Mouse (Mus musculus): ENCODE data around the gene Dnttip1. TPM values are rescaled to one million over a fixed set of nuclear protein-coding genes. Genes with fewer than 3 reads are reported as not detected.

The Dnttip1 gene
- polyA plus RNA-seq, 1 experiment from 2014 or later = 60.0 TPM

DNA sequence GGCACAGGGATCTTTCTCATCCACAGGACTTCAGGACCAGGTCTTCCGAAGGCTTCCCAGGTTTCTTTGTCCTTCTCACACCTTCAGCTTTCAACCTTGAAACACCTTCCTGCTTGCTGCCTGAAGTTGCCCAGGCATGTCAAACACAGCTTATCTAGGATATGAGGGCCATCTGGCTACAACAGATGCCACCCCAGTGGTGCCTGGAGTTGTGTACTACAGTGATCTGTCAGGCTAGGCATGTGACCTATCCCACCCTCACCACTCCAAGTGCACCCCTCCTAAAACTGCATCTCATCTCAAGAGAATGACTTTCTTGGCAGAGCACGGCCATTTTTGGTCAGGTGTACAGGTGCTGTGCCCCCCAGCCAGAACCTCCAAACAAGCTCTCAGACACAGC lies 15.7 kb downstream of the Dnttip1 start:
- no peak overlapping the region for H3K4me2 ChIP-seq (ENCODE audit: low read length)
- H3K27me3 ChIP-seq (replicated peaks; ENCODE audit: control insufficient read depth, insufficient read depth, low read length) = no peaks in the 10 kb centered on the region
- no peak overlapping the region for H3K4me3 ChIP-seq (ENCODE audit: low read length)
- H3K9me3 ChIP-seq (ENCODE audit: control insufficient read depth, low read length) = no peaks in the 10 kb centered on the region
- peaks cover 46% of the 10 kb centered on the region for H3K36me3 ChIP-seq (ENCODE audit: control insufficient read depth, insufficient read depth, low read length)
- no peak overlapping the region for H3K27ac ChIP-seq (ENCODE audit: low read depth, low read length)
- peak; percentile 58; the same call in 1 of the 2 replicates for ATAC-seq
- H3K9ac ChIP-seq (ENCODE audit: low read depth, low read length) = no peak overlapping the region
- whole genome bisulfite sequencing = 86% methylated on average over 2 of the region's 2 CpGs
- H3K4me1 ChIP-seq (ENCODE audit: control insufficient read depth, insufficient read depth, low read depth, low read length) = no peaks in the 10 kb centered on the region

DNA sequence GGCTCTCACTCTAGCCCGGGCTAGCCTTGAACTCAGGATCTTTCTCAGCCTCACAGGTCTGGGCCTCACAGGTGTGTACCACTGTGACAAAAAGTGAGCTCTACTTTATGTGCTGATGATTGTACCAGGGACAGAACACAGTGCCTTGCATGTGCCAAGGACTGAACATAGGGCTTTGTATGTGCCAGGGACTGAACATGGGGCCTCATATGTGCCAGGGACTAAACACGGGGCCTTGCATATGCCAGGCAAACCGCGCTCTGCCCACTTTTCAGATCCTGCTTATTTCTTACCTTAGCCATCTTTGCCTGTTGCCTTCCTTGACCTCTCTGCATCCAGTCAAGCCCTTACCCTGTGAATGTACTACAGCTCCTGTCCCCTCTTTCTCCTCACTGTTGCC lies 16.2 kb downstream of the Dnttip1 start:
- Histone ChIP-seq H3K9ac (ENCODE audit: low read depth, low read length) (no peak overlapping the region), H3K4me1 (ENCODE audit: control insufficient read depth, insufficient read depth, low read depth, low read length) (no peaks in the 10 kb centered on the region), H3K27ac (ENCODE audit: low read depth, low read length) (no peak overlapping the region), H3K4me3 (ENCODE audit: low read length) (no peak overlapping the region), H3K27me3 (replicated peaks; ENCODE audit: control insufficient read depth, insufficient read depth, low read length) (no peaks in the 10 kb centered on the region), H3K9me3 (ENCODE audit: control insufficient read depth, low read length) (no peaks in the 10 kb centered on the region), H3K4me2 (ENCODE audit: low read length) (no peak overlapping the region), H3K36me3 (ENCODE audit: control insufficient read depth, insufficient read depth, low read length) (peaks cover 45% of the 10 kb centered on the region)
- 93% methylated on average over 4 of the region's 4 CpGs for WGBS
- no peak for ATAC-seq

DNA sequence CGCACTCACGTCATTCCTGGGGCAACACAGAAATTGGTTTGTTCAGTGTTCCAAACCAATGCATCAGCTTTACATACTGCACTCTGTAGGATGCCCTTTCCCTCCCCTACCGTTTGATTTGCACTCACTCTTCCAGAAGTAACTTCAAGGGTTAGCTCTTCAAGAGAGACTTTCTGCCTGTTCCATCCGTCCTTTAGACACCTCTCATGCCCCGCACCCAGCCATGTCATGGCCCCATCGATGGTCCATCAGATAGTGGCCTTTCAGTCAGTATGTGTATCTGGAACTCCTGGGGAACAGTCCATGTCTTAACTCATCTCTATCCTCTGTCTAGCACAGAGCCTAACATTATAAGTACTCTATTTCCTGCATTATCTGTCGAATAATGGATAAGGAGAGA lies 16.8 kb downstream of the Dnttip1 start:
- 92% methylated on average over 7 of the region's 7 CpGs for WGBS
- ATAC-seq = no peak
- Histone ChIP-seq H3K27me3 (replicated peaks; ENCODE audit: control insufficient read depth, insufficient read depth, low read length) (no peaks in the 10 kb centered on the region), H3K4me1 (ENCODE audit: control insufficient read depth, insufficient read depth, low read depth, low read length) (no peaks in the 10 kb centered on the region), H3K9ac (ENCODE audit: low read depth, low read length) (no peak overlapping the region), H3K27ac (ENCODE audit: low read depth, low read length) (no peak overlapping the region), H3K36me3 (ENCODE audit: control insufficient read depth, insufficient read depth, low read length) (peaks cover 46% of the 10 kb centered on the region), H3K9me3 (ENCODE audit: control insufficient read depth, low read length) (no peaks in the 10 kb centered on the region), H3K4me2 (ENCODE audit: low read length) (no peak overlapping the region), H3K4me3 (ENCODE audit: low read length) (no peak overlapping the region)

DNA sequence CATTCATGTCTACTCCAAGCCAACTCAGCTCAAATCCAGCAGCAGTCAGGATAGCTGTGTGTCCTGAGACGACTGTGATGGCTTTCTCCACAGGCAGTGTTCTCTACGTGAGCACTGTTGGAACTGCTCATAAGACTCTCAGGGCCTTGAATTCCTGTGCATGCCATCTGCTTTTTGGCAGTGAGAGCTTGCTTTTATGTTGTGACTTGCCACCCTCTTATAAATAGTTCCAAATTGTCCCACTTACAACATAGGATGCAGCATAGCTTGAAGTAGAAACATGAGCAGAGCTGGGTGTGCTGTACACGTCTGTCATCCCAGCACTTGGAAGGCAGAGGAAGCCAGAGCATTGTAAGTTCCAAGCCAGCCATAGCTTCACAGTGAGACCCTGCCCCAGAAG lies 20.1 kb downstream of the Dnttip1 start:
- no peak overlapping the region for H3K27ac ChIP-seq (ENCODE audit: low read depth, low read length)
- no peak overlapping the region for H3K4me2 ChIP-seq (ENCODE audit: low read length)
- H3K36me3 ChIP-seq (ENCODE audit: control insufficient read depth, insufficient read depth, low read length) = peaks cover 40% of the 10 kb centered on the region
- H3K4me3 ChIP-seq (ENCODE audit: low read length) = no peak overlapping the region
- no peak overlapping the region for H3K9ac ChIP-seq (ENCODE audit: low read depth, low read length)
- H3K9me3 ChIP-seq (ENCODE audit: control insufficient read depth, low read length) = no peaks in the 10 kb centered on the region
- no peak for ATAC-seq
- H3K27me3 ChIP-seq (replicated peaks; ENCODE audit: control insufficient read depth, insufficient read depth, low read length) = no peaks in the 10 kb centered on the region
- 82% methylated on average over 3 of the region's 3 CpGs for WGBS
- peaks cover 6% of the 10 kb centered on the region for H3K4me1 ChIP-seq (ENCODE audit: control insufficient read depth, insufficient read depth, low read depth, low read length)

DNA sequence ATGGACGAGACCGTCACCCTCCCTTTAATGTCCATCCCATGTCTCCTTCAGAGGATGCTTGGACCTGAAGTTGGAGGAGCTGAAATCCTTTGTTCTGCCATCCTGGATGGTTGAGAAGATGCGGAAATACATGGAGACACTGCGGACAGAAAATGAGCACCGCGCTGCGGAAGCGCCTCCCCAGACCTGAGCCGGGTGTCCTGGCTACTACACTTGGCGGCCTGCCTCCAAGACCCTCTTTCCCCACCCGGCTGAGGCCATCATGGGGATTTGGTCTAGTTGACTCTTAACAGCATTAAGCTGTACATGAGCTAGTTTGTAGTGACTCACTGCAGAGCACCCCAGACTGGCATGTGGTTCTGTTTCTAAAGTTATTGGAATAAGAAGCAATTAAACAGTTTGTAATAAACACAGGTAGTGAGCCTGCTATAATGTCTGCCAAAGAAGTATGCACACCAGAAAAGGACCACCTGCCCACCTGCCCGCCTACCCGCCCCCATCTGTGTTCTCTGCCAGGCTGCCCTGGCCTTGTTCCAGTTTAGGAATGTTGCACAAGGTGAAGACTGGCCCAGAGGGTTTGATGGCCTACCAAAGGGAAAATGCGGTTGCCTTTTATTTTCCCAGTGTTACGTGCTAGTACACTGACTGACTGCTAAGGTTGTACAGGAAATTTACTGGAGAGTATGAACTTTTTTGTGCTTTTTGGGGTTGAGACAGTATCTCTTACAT lies 22.2 kb downstream of the Dnttip1 start:
- H3K4me2 ChIP-seq (ENCODE audit: low read length) = no peak overlapping the region
- peaks cover 6% of the 10 kb centered on the region for H3K4me1 ChIP-seq (ENCODE audit: control insufficient read depth, insufficient read depth, low read depth, low read length)
- WGBS = 94% methylated on average over 15 of the region's 15 CpGs
- H3K9ac ChIP-seq (ENCODE audit: low read depth, low read length) = no peak overlapping the region
- no peak for ATAC-seq
- H3K27ac ChIP-seq (ENCODE audit: low read depth, low read length) = no peak overlapping the region
- no peaks in the 10 kb centered on the region for H3K9me3 ChIP-seq (ENCODE audit: control insufficient read depth, low read length)
- H3K4me3 ChIP-seq (ENCODE audit: low read length) = no peak overlapping the region
- H3K36me3 ChIP-seq (ENCODE audit: control insufficient read depth, insufficient read depth, low read length) = peaks cover 33% of the 10 kb centered on the region
- no peaks in the 10 kb centered on the region for H3K27me3 ChIP-seq (replicated peaks; ENCODE audit: control insufficient read depth, insufficient read depth, low read length)

DNA sequence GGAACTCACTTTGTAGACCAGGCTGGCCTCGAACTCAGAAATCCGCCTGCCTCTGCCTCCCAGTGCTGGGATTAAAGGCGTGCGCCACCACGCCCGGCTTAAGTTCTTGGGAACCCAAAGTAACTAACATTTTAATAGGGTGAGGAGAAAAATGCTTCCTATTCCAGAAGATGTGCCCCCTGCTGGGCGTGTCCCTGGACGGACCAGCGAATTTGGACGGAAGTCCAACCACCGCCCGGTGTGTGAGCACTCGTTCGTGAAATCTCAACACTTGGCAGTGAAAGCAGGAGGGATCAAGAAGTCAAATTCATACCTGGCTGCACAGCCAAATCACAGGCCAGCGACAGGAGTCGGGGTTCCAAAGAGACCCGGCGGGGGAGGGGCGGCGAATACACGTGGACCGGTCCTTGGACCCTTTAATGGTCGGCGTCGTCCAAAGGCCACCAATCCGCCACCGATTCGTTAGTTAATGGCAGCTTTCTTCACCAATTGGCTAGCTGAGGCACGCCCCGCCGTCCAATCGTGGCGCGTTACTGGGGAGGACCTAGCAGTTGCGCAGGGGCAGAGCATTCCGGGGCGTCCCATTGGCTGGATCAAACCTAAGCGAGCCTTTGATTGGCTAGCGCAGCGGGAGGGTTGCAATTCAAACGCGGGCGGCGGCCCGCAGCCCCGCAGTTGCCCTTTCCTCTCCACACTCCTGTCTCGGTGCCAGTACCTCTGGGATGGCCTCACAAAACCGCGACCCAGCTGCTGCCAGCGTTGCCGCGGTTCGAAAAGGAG lies 23.7 kb downstream of the Dnttip1 start, which contains the start of gene Ube2c:
Ube2c (plus strand) TSS at position 641 of the 780 bp plus-strand sequence.
- ATAC-seq = peak; percentile 100
- H3K9me3 ChIP-seq (ENCODE audit: control insufficient read depth, low read length) = no peaks in the 10 kb centered on the region
- 3% methylated on average over 53 of the region's 53 CpGs for WGBS
- peak within 1 kb of the TSS; percentile 63 for H3K9ac ChIP-seq (ENCODE audit: low read depth, low read length)
- H3K4me1 ChIP-seq (ENCODE audit: control insufficient read depth, insufficient read depth, low read depth, low read length) = peaks cover 6% of the 10 kb centered on the region
- H3K4me3 ChIP-seq (ENCODE audit: low read length) = peak within 1 kb of the TSS; percentile 67
- no peaks in the 10 kb centered on the region for H3K27me3 ChIP-seq (replicated peaks; ENCODE audit: control insufficient read depth, insufficient read depth, low read length)
- no peak within 1 kb of the TSS; the same call in 1 of the 2 replicates for H3K27ac ChIP-seq (ENCODE audit: low read depth, low read length)
- H3K4me2 ChIP-seq (ENCODE audit: low read length) = peak within 1 kb of the TSS; percentile 98
- peaks cover 33% of the 10 kb centered on the region for H3K36me3 ChIP-seq (ENCODE audit: control insufficient read depth, insufficient read depth, low read length)

DNA sequence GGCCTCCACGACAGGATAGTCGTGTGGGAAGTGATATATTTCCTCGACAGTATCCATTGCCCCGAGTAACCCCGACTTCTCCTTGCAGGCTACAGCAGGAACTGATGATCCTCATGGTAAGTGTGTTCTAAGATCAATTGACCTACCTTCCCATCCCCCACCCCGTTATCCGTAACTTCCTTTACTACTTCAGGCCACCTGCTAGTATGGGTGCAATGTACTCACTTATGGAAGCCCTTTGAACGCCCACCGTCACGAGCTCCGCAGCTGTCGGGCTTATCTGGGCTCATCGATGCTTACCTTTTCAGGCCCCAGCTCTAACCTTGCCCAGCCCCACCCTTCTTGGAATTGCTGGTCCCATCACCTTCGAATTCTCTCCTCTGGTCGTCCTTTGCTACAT lies 24.5 kb downstream of the Dnttip1 start:
- WGBS = 5% methylated on average over 15 of the region's 15 CpGs
- H3K27me3 ChIP-seq (replicated peaks; ENCODE audit: control insufficient read depth, insufficient read depth, low read length) = no peaks in the 10 kb centered on the region
- H3K9ac ChIP-seq (ENCODE audit: low read depth, low read length) = peak overlapping the region; percentile 63
- H3K4me1 ChIP-seq (ENCODE audit: control insufficient read depth, insufficient read depth, low read depth, low read length) = peaks cover 6% of the 10 kb centered on the region
- peak overlapping the region; percentile 98 for H3K4me2 ChIP-seq (ENCODE audit: low read length)
- H3K36me3 ChIP-seq (ENCODE audit: control insufficient read depth, insufficient read depth, low read length) = peaks cover 26% of the 10 kb centered on the region
- no peaks in the 10 kb centered on the region for H3K9me3 ChIP-seq (ENCODE audit: control insufficient read depth, low read length)
- H3K27ac ChIP-seq (ENCODE audit: low read depth, low read length) = no peak overlapping the region
- ATAC-seq = no peak
- peak overlapping the region; percentile 67 for H3K4me3 ChIP-seq (ENCODE audit: low read length)

DNA sequence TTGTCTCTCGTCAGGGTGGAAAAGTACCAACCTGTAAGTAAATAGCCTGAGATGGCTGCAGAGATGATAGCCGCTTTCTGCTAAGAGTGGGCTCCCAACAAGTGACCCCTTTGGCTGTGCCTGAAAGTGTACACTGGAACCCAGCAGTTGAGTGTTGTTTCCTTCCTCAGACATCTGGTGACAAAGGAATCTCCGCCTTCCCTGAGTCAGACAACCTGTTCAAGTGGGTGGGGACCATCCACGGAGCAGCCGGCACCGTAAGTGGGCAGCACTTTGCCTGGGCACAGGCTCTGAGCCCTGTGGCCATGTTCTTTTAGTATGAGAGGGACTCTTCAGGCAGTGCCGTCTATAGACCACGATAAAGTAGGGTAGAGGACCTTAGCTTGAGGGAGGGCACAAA lies 25.3 kb downstream of the Dnttip1 start:
- peaks cover 6% of the 10 kb centered on the region for H3K4me1 ChIP-seq (ENCODE audit: control insufficient read depth, insufficient read depth, low read depth, low read length)
- peak overlapping the region; percentile 98 for H3K4me2 ChIP-seq (ENCODE audit: low read length)
- no peaks in the 10 kb centered on the region for H3K9me3 ChIP-seq (ENCODE audit: control insufficient read depth, low read length)
- H3K27me3 ChIP-seq (replicated peaks; ENCODE audit: control insufficient read depth, insufficient read depth, low read length) = no peaks in the 10 kb centered on the region
- ATAC-seq = no peak
- H3K9ac ChIP-seq (ENCODE audit: low read depth, low read length) = no peak overlapping the region
- H3K27ac ChIP-seq (ENCODE audit: low read depth, low read length) = no peak overlapping the region
- peaks cover 19% of the 10 kb centered on the region for H3K36me3 ChIP-seq (ENCODE audit: control insufficient read depth, insufficient read depth, low read length)
- H3K4me3 ChIP-seq (ENCODE audit: low read length) = peak overlapping the region; percentile 67
- 78% methylated on average over 8 of the region's 8 CpGs for WGBS

DNA sequence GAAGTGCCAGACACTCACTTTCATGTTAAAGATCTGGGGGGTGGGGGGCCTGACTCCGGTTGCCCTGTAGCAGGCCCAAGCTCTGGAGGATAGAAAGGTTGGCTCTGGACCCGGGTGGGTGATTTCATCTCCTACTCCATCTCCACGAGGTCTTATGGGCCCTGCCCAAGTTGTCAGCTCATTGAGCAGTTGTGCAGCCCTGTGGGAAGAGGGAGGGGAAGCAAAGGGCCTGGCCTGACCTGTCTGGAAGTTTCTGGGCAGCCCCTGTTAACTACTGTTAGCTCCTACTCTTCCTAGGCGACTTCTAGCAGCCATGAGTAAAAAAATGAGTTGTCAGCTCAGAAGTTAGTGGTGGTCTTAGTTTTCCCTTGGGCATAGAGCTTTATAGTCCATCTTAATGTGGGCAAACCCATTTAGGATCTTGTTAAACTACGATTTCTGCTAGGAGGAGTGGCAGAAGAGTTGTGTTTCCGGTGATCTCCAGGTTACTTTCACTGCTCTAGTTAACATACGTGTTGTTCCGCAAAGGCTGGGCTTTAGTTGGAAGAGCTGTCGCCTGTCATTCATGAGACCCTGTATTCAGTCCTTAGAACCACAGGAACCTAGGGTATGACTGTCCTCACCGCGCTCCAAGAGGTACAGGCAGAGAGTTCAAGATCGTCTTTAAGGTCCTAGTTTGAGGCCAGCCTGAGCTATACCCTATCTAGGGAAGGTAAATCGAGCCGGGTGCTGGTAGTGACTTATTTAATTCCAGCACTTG lies 27.6 kb downstream of the Dnttip1 start:
- ATAC-seq = no peak
- H3K36me3 ChIP-seq (ENCODE audit: control insufficient read depth, insufficient read depth, low read length) = no peaks in the 10 kb centered on the region
- no peak overlapping the region for H3K27ac ChIP-seq (ENCODE audit: low read depth, low read length)
- H3K27me3 ChIP-seq (replicated peaks; ENCODE audit: control insufficient read depth, insufficient read depth, low read length) = no peaks in the 10 kb centered on the region
- no peaks in the 10 kb centered on the region for H3K9me3 ChIP-seq (ENCODE audit: control insufficient read depth, low read length)
- no peak overlapping the region for H3K9ac ChIP-seq (ENCODE audit: low read depth, low read length)
- no peak overlapping the region for H3K4me3 ChIP-seq (ENCODE audit: low read length)
- peaks cover 6% of the 10 kb centered on the region for H3K4me1 ChIP-seq (ENCODE audit: control insufficient read depth, insufficient read depth, low read depth, low read length)
- WGBS = 80% methylated on average over 14 of the region's 14 CpGs
- no peak overlapping the region for H3K4me2 ChIP-seq (ENCODE audit: low read length)
